In the genomic region with DNA sequence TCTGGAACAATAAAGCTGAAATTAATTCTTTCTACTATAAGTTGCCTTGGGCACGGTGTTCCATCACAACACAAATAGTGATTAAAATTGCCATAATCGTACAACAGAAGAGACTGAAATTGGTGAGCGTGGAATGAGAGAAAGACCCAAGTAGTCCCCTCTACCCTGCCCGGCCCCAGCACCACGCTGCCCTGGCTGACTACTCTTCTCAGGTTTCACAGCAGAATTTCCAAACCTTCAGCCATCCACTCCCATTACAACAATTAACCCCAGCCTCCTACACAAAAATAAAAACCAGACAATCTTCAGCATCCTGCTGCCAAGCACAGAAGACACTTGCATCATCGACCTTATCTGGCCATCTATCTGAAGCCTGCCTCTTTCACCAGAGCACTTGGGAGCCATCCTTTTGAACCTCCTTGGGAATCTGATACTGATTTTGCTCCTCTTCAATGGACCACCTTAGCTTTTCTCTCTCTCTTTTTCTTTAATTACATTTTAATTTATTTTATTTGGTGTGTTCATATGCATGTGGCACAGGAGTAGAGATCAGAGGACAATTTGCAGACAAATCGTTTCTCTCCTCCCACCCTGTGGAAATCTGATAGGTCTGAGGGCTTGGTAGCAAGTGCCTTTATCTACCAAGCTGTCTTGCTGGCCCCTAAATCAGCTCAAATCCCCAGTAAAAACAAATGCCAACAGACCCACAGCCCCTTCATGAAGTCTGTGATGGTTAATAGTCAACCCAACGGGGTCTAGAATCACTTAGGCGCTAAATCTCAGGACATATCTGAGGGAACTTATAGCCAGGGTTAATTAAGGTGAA, we compare ENCODE assay signal across 19 mouse cellular contexts. TPM values are rescaled to one million over a fixed set of nuclear protein-coding genes. Genes with fewer than 3 reads are reported as not detected.
DNase-seq lines count a peak whose midpoint lies in the region; ATAC-seq and TF ChIP-seq lines count a peak whose summit lies in the region.
"Had no signal": no experiment of that assay in that cellular context is flagged by ENCODE, and none has a peak within 500 bp of the region (broad histone marks: within the 10 kb centered on the region; RNA-seq: fewer than 3 reads in every experiment).

No protein-coding gene starts in this region.

- H3K4me1 ChIP-seq in forebrain, embryonic 10.5 days, result peaks cover 42% of the 10 kb centered on the region
- H3K4me1 ChIP-seq in forebrain, embryonic 15.5 days, result peaks cover 13% of the 10 kb centered on the region
- peaks cover 12 to 24% of the 10 kb centered on the region in 2 experiments; a peak in 3 of 4 replicates for H3K4me1 ChIP-seq in MEL (ENCODE audit: control insufficient read depth in 1 of 2, insufficient read depth in 2 of 2, low read length in 2 of 2)
- peaks cover 27% of the 10 kb centered on the region for H3K4me1 ChIP-seq in embryonic facial prominence, embryonic 12.5 days
- H3K4me1 ChIP-seq in limb, embryonic 13.5 days, result peaks cover 22% of the 10 kb centered on the region

- no peak overlapping the region for H3K4me2 ChIP-seq in forebrain, embryonic 15.5 days (replicated peaks)
- H3K4me2 ChIP-seq in embryonic facial prominence, embryonic 12.5 days (replicated peaks), result no peak overlapping the region
- 0 out of 2 replicates have a peak overlapping the region, but pooled peaks have one; percentile 21 for H3K4me2 ChIP-seq in limb, embryonic 13.5 days (replicated peaks)
- H3K4me2 ChIP-seq: embryonic facial prominence, embryonic 13.5 days; heart, embryonic 12.5 days; midbrain, embryonic 12.5 days had no signal

- WGBS in forebrain, embryonic 10.5 days, result 75% methylated on average over 9 of the region's 9 CpGs
- 80% methylated on average over 9 of the region's 9 CpGs for WGBS in forebrain, embryonic 15.5 days
- WGBS in embryonic facial prominence, embryonic 12.5 days, result 34% methylated on average over 9 of the region's 9 CpGs
- WGBS in limb, embryonic 13.5 days, result 31% methylated on average over 9 of the region's 9 CpGs

- no peak overlapping the region for H3K4me3 ChIP-seq in forebrain, embryonic 10.5 days
- no peak overlapping the region for H3K4me3 ChIP-seq in forebrain, embryonic 15.5 days
- H3K4me3 ChIP-seq in MEL (ENCODE audit: control insufficient read depth in 1 of 2, insufficient read depth in 1 of 2, low read depth in 2 of 2, low read length in 2 of 2), result no peak overlapping the region
- H3K4me3 ChIP-seq in embryonic facial prominence, embryonic 12.5 days, result no peak overlapping the region
- no peak overlapping the region for H3K4me3 ChIP-seq in limb, embryonic 13.5 days
- H3K4me3 ChIP-seq: embryonic facial prominence, embryonic 13.5 days; heart, embryonic 12.5 days; midbrain, embryonic 12.5 days had no signal

- H3K36me3 ChIP-seq in forebrain, embryonic 10.5 days (replicated peaks), result no peaks in the 10 kb centered on the region
- H3K36me3 ChIP-seq in forebrain, embryonic 15.5 days, result no peaks in the 10 kb centered on the region
- H3K36me3 ChIP-seq in MEL (ENCODE audit: control insufficient read depth in 1 of 2, insufficient read depth in 2 of 2, low read length in 2 of 2), result peaks cover 0 to 25% of the 10 kb centered on the region in 2 experiments; a peak in 2 of 4 replicates
- H3K36me3 ChIP-seq in embryonic facial prominence, embryonic 12.5 days, result no peaks in the 10 kb centered on the region
- no peaks in the 10 kb centered on the region for H3K36me3 ChIP-seq in limb, embryonic 13.5 days
- H3K36me3 ChIP-seq: embryonic facial prominence, embryonic 13.5 days; heart, embryonic 12.5 days; midbrain, embryonic 12.5 days had no signal

- no peaks in the 10 kb centered on the region for H3K27me3 ChIP-seq in forebrain, embryonic 10.5 days (ENCODE audit: poor library complexity, severe bottlenecking)
- H3K27me3 ChIP-seq in forebrain, embryonic 15.5 days, result no peaks in the 10 kb centered on the region
- no peaks in the 10 kb centered on the region for H3K27me3 ChIP-seq in MEL (ENCODE audit: control insufficient read depth in 1 of 2, insufficient read depth in 2 of 2, low read length in 2 of 2)
- no peaks in the 10 kb centered on the region for H3K27me3 ChIP-seq in embryonic facial prominence, embryonic 12.5 days
- no peaks in the 10 kb centered on the region for H3K27me3 ChIP-seq in limb, embryonic 13.5 days
- H3K27me3 ChIP-seq: CH12.LX; embryonic facial prominence, embryonic 13.5 days; heart, embryonic 12.5 days; midbrain, embryonic 12.5 days had no signal

- H3K9me3 ChIP-seq in forebrain, embryonic 10.5 days, result no peaks in the 10 kb centered on the region
- no peaks in the 10 kb centered on the region for H3K9me3 ChIP-seq in forebrain, embryonic 15.5 days
- H3K9me3 ChIP-seq in MEL (replicated peaks; ENCODE audit: insufficient read depth, low read length), result no peaks in the 10 kb centered on the region
- H3K9me3 ChIP-seq in embryonic facial prominence, embryonic 12.5 days, result no peaks in the 10 kb centered on the region
- H3K9me3 ChIP-seq in limb, embryonic 13.5 days, result no peaks in the 10 kb centered on the region
- H3K9me3 ChIP-seq: embryonic facial prominence, embryonic 13.5 days; heart, embryonic 12.5 days; midbrain, embryonic 12.5 days had no signal

- H3K9ac ChIP-seq in forebrain, embryonic 15.5 days (replicated peaks), result no peak overlapping the region
- no peak overlapping the region for H3K9ac ChIP-seq in MEL (ENCODE audit: control insufficient read depth, low read depth, low read length, poor library complexity, severe bottlenecking)
- no peak overlapping the region for H3K9ac ChIP-seq in embryonic facial prominence, embryonic 12.5 days
- no peak overlapping the region for H3K9ac ChIP-seq in limb, embryonic 13.5 days
- H3K9ac ChIP-seq: embryonic facial prominence, embryonic 13.5 days; heart, embryonic 12.5 days; midbrain, embryonic 12.5 days had no signal

- H3K27ac ChIP-seq in forebrain, embryonic 10.5 days, result peak overlapping the region; percentile 89
- H3K27ac ChIP-seq in forebrain, embryonic 15.5 days (replicated peaks), result no peak overlapping the region
- H3K27ac ChIP-seq in MEL (ENCODE audit: control insufficient read depth, low read depth, low read length), result peak overlapping the region; percentile 93
- peak overlapping the region; percentile 17; the same call in 1 of the 2 replicates for H3K27ac ChIP-seq in embryonic facial prominence, embryonic 12.5 days
- H3K27ac ChIP-seq in limb, embryonic 13.5 days, result no peak overlapping the region
- H3K27ac ChIP-seq: midbrain, embryonic 12.5 days; stomach, postnatal 0 days had no signal

- no peak for ATAC-seq in forebrain, embryonic 15.5 days (replicated peaks)
- no peak for ATAC-seq in embryonic facial prominence, embryonic 12.5 days (ENCODE audit: insufficient number of reproducible peaks, insufficient read depth, low FRiP score, low TSS enrichment)
- no peak for ATAC-seq in limb, embryonic 13.5 days (ENCODE audit: low FRiP score, low read depth)

- no peak for TF ChIP-seq CTCF in MEL (IDR thresholded peaks at IDR 0.05 in 2 of 3, conservative IDR thresholded peaks at IDR 0.05 in 1 of 3; ENCODE audit: control insufficient read depth in 1 of 3, insufficient read depth in 1 of 3, low read depth in 2 of 3, low read length in 3 of 3, poor library complexity in 1 of 3, severe bottlenecking in 1 of 3)

- no peaks in the 10 kb centered on the region for H3K79me2 ChIP-seq in MEL (ENCODE audit: control insufficient read depth, insufficient read depth, low read length, poor library complexity)

- TF ChIP-seq RAD21 in MEL (IDR thresholded peaks at IDR 0.05; ENCODE audit: low read depth, low read length), result no peak

- TF ChIP-seq POLR2A in MEL (IDR thresholded peaks at IDR 0.05; ENCODE audit: control insufficient read depth in 1 of 2, insufficient read depth in 1 of 2, low read depth in 1 of 2, low read length in 2 of 2, poor library complexity in 1 of 2), result no peak

- peak in 1 of 2 experiments; percentile 20; a peak in 1 of 4 replicates for TF ChIP-seq EP300 in MEL (IDR thresholded peaks at IDR 0.05; ENCODE audit: low read depth in 1 of 2, low read length in 2 of 2)

- no peak for DNase-seq in forebrain, embryonic 10.5 days (ENCODE audit: extremely low spot score, low spot score)
- DNase-seq in MEL (ENCODE audit: low read depth, low spot score), result no peak
- DNase-seq in frontal cortex, postnatal 36 days (ENCODE audit: low spot score in 2 of 2), result no peak
- no peak for DNase-seq in right cerebral cortex, adult 2 months (ENCODE audit: low spot score in 2 of 2)
- no peak for DNase-seq in lung, postnatal 14 days
- DNase-seq: adrenal gland, postnatal 36 days; cerebellum, adult 9-10 months; gastrocnemius, postnatal 36 days; heart, postnatal 36 days; kidney, adult 18-20 months; lung, postnatal 36 days had no signal

TF ChIP-seq in MEL, 35 proteins besides CTCF, POLR2A, EP300 and RAD21:
- TF ChIP-seq POLR2AphosphoS5 (IDR thresholded peaks at IDR 0.05; ENCODE audit: borderline replicate concordance, low read depth, low read length) (no peak), GATA1 (IDR thresholded peaks at IDR 0.05; ENCODE audit: low read depth, low read length) (peak; percentile 59)

RNA-seq across cellular contexts. Expression of gene Tmem56, which starts 40.6 kb away (rescaled TPM):
- 1.4 and 1.6 TPM in 2 replicates for polyA plus RNA-seq in forebrain, embryonic 10.5 days (2016; fragmentation: Nextera tagmentation; extraction: Ambion mirVana)
- 2.7 and 3.3 TPM in 2 replicates for polyA plus RNA-seq in forebrain, embryonic 15.5 days (2015; fragmentation: Nextera tagmentation; extraction: Ambion mirVana)
- total RNA-seq in MEL (2012; rRNA removed), result 0.20 and 0.39 TPM in 2 replicates
- under 1 TPM in 1 of 2 experiments, not detected in 1; 0.32 TPM for polyA plus RNA-seq in MEL (2012; ENCODE audit: insufficient read depth in 1 of 2, insufficient read length in 2 of 2, low read depth in 1 of 2, low replicate concordance in 2 of 2, missing spikeins in 1 of 2)
- 0.90 and 1.0 TPM in 2 replicates for polyA plus RNA-seq in embryonic facial prominence, embryonic 12.5 days (2016; fragmentation: Nextera tagmentation; extraction: Ambion mirVana)
- polyA plus RNA-seq in limb, embryonic 13.5 days (2015; fragmentation: Nextera tagmentation; extraction: Ambion mirVana), result 0.94 and 1.0 TPM in 2 replicates
- total RNA-seq: CH12.LX had no signal

RNA-seq across cellular contexts. Expression of gene Alg14, which starts 49.2 kb away (rescaled TPM):
- 30.9 and 34.0 TPM in 2 replicates for polyA plus RNA-seq in forebrain, embryonic 10.5 days (2016; fragmentation: Nextera tagmentation; extraction: Ambion mirVana)
- polyA plus RNA-seq in forebrain, embryonic 15.5 days (2015; fragmentation: Nextera tagmentation; extraction: Ambion mirVana), result 28.9 and 34.5 TPM in 2 replicates
- total RNA-seq in MEL (2012; rRNA removed), result 2.5 and 3.2 TPM in 2 replicates
- polyA plus RNA-seq in MEL (2012; ENCODE audit: insufficient read depth in 1 of 2, insufficient read length in 2 of 2, low read depth in 1 of 2, low replicate concordance in 2 of 2, missing spikeins in 1 of 2), result 10 to 100 TPM in 1 of 2 experiments, not detected in 1; 20.1 TPM
- 31.1 and 33.6 TPM in 2 replicates for polyA plus RNA-seq in embryonic facial prominence, embryonic 12.5 days (2016; fragmentation: Nextera tagmentation; extraction: Ambion mirVana)
- polyA plus RNA-seq in limb, embryonic 13.5 days (2015; fragmentation: Nextera tagmentation; extraction: Ambion mirVana), result 37.0 and 41.6 TPM in 2 replicates

Comparison
In these comparisons a context has a peak if more than half of its experiments do, and no peak if none do; other contexts are left out.
1. H3K27ac ChIP-seq: peak in forebrain, embryonic 10.5 days (single experiment), MEL (single experiment) and embryonic facial prominence, embryonic 12.5 days (single experiment); none in forebrain, embryonic 15.5 days (single experiment) and limb, embryonic 13.5 days (single experiment).